Mouse (Mus musculus) embryonic facial prominence, embryonic 13.5 days (tissue): Measurements from ENCODE around the gene Rhox13. TPM values are rescaled to one million over a fixed set of nuclear protein-coding genes. Genes with fewer than 3 reads are reported as not detected.

Experiments used
- ATAC-seq: fragments of 200-750 bp; cut with Nextera tagmentation; 2 replicates; pipeline ENCODE4 v1.8.0; 2017; ENCODE audit warnings: low read depth; ENCODE audit not compliant: insufficient number of reproducible peaks, insufficient read depth, low FRiP score, low TSS enrichment
- H3K27ac ChIP-seq: fragments of 300-500 bp; sonication (generic); 2 replicates; pipeline ENCODE4 v1.5.1; 2015; ENCODE audit warnings: moderate library complexity, mild to moderate bottlenecking, inconsistent platforms
- H3K27me3 ChIP-seq: fragments of 300-500 bp; sonication (generic); 2 replicates; pipeline ENCODE4 v1.6.1; 2015; ENCODE audit warnings: mild to moderate bottlenecking, inconsistent platforms
- H3K36me3 ChIP-seq: fragments of 300-500 bp; sonication (generic); 2 replicates; pipeline ENCODE4 v1.6.1; 2015; ENCODE audit warnings: mild to moderate bottlenecking, inconsistent platforms
- H3K4me1 ChIP-seq: fragments of 300-500 bp; sonication (generic); 2 replicates; pipeline ENCODE4 v1.6.1; 2015; ENCODE audit warnings: inconsistent platforms
- H3K4me2 ChIP-seq: fragments of 300-500 bp; sonication (generic); 2 replicates; pipeline ENCODE4 v1.6.1; 2015; ENCODE audit warnings: moderate library complexity, mild to moderate bottlenecking, inconsistent platforms
- H3K4me3 ChIP-seq: fragments of 300-500 bp; sonication (generic); 2 replicates; pipeline ENCODE4 v1.5.1; 2015; ENCODE audit warnings: mild to moderate bottlenecking, inconsistent platforms
- H3K9ac ChIP-seq: fragments of 300-500 bp; sonication (generic); 2 replicates; pipeline ENCODE4 v1.6.1; 2015; ENCODE audit warnings: mild to moderate bottlenecking, inconsistent platforms
- H3K9me3 ChIP-seq: fragments of 300-500 bp; sonication (generic); 2 replicates; pipeline ENCODE4 v1.6.1; 2016; ENCODE audit warnings: inconsistent platforms
- WGBS: fragments of 180-500 bp; shearing (Covaris S2); methylation state at CpG from one replicate; pipeline ENCODE4 v1.1.7; 2015; ENCODE audit warnings: mixed read lengths; 5-methylcytosine and 5-hydroxymethylcytosine counted together
- polyA plus RNA-seq: library from polyadenylated mRNA; unstranded; fragments of >200 nt; fragmentation: Nextera tagmentation; extraction: Ambion mirVana; gene quantifications from 2 replicates; pipeline ENCODE4 v1.2.1, GENCODE M21; 2015

Rhox13 gene
- not detected in 2 replicates for polyA plus RNA-seq

- Histone ChIP-seq H3K36me3 (no peaks in the 10 kb centered on the region), H3K9ac (no peak within 1 kb of the TSS), H3K4me3 (no peak within 1 kb of the TSS), H3K27me3 (no peaks in the 10 kb centered on the region), H3K9me3 (peaks cover 13% of the 10 kb centered on the region; the same call in 1 of the 2 replicates), H3K27ac (no peak within 1 kb of the TSS), H3K4me2 (no peak within 1 kb of the TSS), H3K4me1 (no peaks in the 10 kb centered on the region)
- ATAC-seq = no peak
- 94% methylated on average over 20 of the region's 20 CpGs for WGBS
These were observed at the start of gene Rhox13 for GRCm38 (mm10) chrX:38120982-38121381. Gene Rhox13, plus strand, starts transcription at chrX:38121219.

GRCm38 (mm10) chrX:38084226-38084625, 36.8 kb upstream of the Rhox13 start:
- no peak overlapping the region for H3K9ac ChIP-seq
- no peaks in the 10 kb centered on the region for H3K9me3 ChIP-seq
- H3K36me3 ChIP-seq = no peaks in the 10 kb centered on the region
- WGBS = 18% methylated on average over 12 of the region's 12 CpGs
- H3K27me3 ChIP-seq = no peaks in the 10 kb centered on the region
- no peak overlapping the region for H3K4me2 ChIP-seq
- no peaks in the 10 kb centered on the region for H3K4me1 ChIP-seq
- no peak overlapping the region for H3K27ac ChIP-seq
- H3K4me3 ChIP-seq = no peak overlapping the region
- ATAC-seq = no peak

- no peak within 1 kb of the TSS for H3K4me3 ChIP-seq
- no peaks in the 10 kb centered on the region for H3K4me1 ChIP-seq
- WGBS = 86% methylated on average over 9 of the region's 9 CpGs
- no peaks in the 10 kb centered on the region for H3K27me3 ChIP-seq
- no peak within 1 kb of the TSS for H3K27ac ChIP-seq
- H3K36me3 ChIP-seq = no peaks in the 10 kb centered on the region
- no peaks in the 10 kb centered on the region for H3K9me3 ChIP-seq
- H3K4me2 ChIP-seq = no peak within 1 kb of the TSS
- ATAC-seq = no peak
- H3K9ac ChIP-seq = no peak within 1 kb of the TSS
These were observed 36.0 kb upstream of the Rhox13 start, which contains the start of gene Rhox11 for GRCm38 (mm10) chrX:38085041-38085440. Gene Rhox11, minus strand, starts transcription at chrX:38085141.

- no peak for ATAC-seq
- H3K4me3 ChIP-seq = no peak within 1 kb of the TSS
- no peak within 1 kb of the TSS for H3K9ac ChIP-seq
- H3K9me3 ChIP-seq = no peaks in the 10 kb centered on the region
- no peaks in the 10 kb centered on the region for H3K4me1 ChIP-seq
- H3K4me2 ChIP-seq = no peak within 1 kb of the TSS
- WGBS = 68% methylated on average over 4 of the region's 4 CpGs
- H3K27me3 ChIP-seq = no peaks in the 10 kb centered on the region
- no peak within 1 kb of the TSS for H3K27ac ChIP-seq
- no peaks in the 10 kb centered on the region for H3K36me3 ChIP-seq
These were observed 10.2 kb upstream of the Rhox13 start, which contains the start of gene Rhox12 for GRCm38 (mm10) chrX:38110807-38111206. Gene Rhox12, minus strand, starts transcription at chrX:38110907.

- H3K4me1 ChIP-seq = no peaks in the 10 kb centered on the region
- no peaks in the 10 kb centered on the region for H3K27me3 ChIP-seq
- H3K27ac ChIP-seq = no peak overlapping the region
- no peak overlapping the region for H3K9ac ChIP-seq
- no peak overlapping the region for H3K4me2 ChIP-seq
- WGBS = 90% methylated on average over 25 of the region's 34 CpGs
- H3K4me3 ChIP-seq = no peak overlapping the region
- H3K9me3 ChIP-seq = peaks cover 13% of the 10 kb centered on the region; the same call in 1 of the 2 replicates
- no peaks in the 10 kb centered on the region for H3K36me3 ChIP-seq
- no peak for ATAC-seq
These were observed 459 bp downstream of the Rhox13 start for GRCm38 (mm10) chrX:38121478-38121877.

- H3K36me3 ChIP-seq = no peaks in the 10 kb centered on the region
- no peaks in the 10 kb centered on the region for H3K27me3 ChIP-seq
- no peak overlapping the region for H3K9ac ChIP-seq
- no peak overlapping the region for H3K27ac ChIP-seq
- ATAC-seq = no peak
- WGBS = 54% methylated on average over 1 of the region's 1 CpGs
- no peak overlapping the region for H3K4me3 ChIP-seq
- no peak overlapping the region for H3K4me2 ChIP-seq
- H3K9me3 ChIP-seq = no peaks in the 10 kb centered on the region
- no peaks in the 10 kb centered on the region for H3K4me1 ChIP-seq
These were observed 38.1 kb downstream of the Rhox13 start for GRCm38 (mm10) chrX:38159097-38159496.

- H3K9me3 ChIP-seq = no peaks in the 10 kb centered on the region
- H3K4me1 ChIP-seq = no peaks in the 10 kb centered on the region
- H3K9ac ChIP-seq = no peak overlapping the region
- ATAC-seq = no peak
- 81% methylated on average over 3 of the region's 3 CpGs for WGBS
- H3K27ac ChIP-seq = no peak overlapping the region
- no peaks in the 10 kb centered on the region for H3K36me3 ChIP-seq
- H3K4me2 ChIP-seq = no peak overlapping the region
- H3K4me3 ChIP-seq = no peak overlapping the region
- no peaks in the 10 kb centered on the region for H3K27me3 ChIP-seq
These were observed 44.3 kb downstream of the Rhox13 start for GRCm38 (mm10) chrX:38165315-38165714.

GRCm38 (mm10) chrX:38166064-38166463, 45.0 kb downstream of the Rhox13 start:
- Histone ChIP-seq H3K9ac (no peak overlapping the region), H3K4me1 (no peaks in the 10 kb centered on the region), H3K27ac (no peak overlapping the region), H3K36me3 (no peaks in the 10 kb centered on the region), H3K4me2 (no peak overlapping the region), H3K4me3 (no peak overlapping the region), H3K9me3 (no peaks in the 10 kb centered on the region), H3K27me3 (no peaks in the 10 kb centered on the region)
- no peak for ATAC-seq
- WGBS = 74% methylated on average over 9 of the region's 9 CpGs

GRCm38 (mm10) chrX:38166592-38166991, 45.6 kb downstream of the Rhox13 start:
- Histone ChIP-seq H3K9ac (no peak overlapping the region), H3K4me2 (no peak overlapping the region)
- no peak for ATAC-seq

More at GRCm38 (mm10) chrX:38166592-38166991, 45.6 kb downstream of the Rhox13 start:
- WGBS = 81% methylated on average over 4 of the region's 4 CpGs
- Histone ChIP-seq H3K4me1 (no peaks in the 10 kb centered on the region), H3K36me3 (no peaks in the 10 kb centered on the region), H3K27ac (no peak overlapping the region), H3K27me3 (no peaks in the 10 kb centered on the region), H3K4me3 (no peak overlapping the region), H3K9me3 (no peaks in the 10 kb centered on the region)

Other genes starting within 250 kb of the Rhox13 start
- not detected in 2 replicates for gene Rhox8, start 242.3 kb upstream of the Rhox13 start, polyA plus RNA-seq
- not detected in 2 replicates for gene Rhox7b, start 224.0 kb upstream of the Rhox13 start, polyA plus RNA-seq
- gene Rhox9, start 219.4 kb upstream of the Rhox13 start, polyA plus RNA-seq = not detected in 2 replicates
- gene Btg1-ps1, start 102.4 kb upstream of the Rhox13 start, polyA plus RNA-seq = not detected in 2 replicates
- gene Btg1-ps2, start 78.1 kb upstream of the Rhox13 start, polyA plus RNA-seq = not detected in 2 replicates
- gene Rhox10, start 54.7 kb upstream of the Rhox13 start, polyA plus RNA-seq = not detected in 2 replicates
- gene Rhox11, start 36.1 kb upstream of the Rhox13 start, polyA plus RNA-seq = not detected in 2 replicates
- gene Rhox12, start 10.3 kb upstream of the Rhox13 start, polyA plus RNA-seq = not detected in 2 replicates
- gene Zbtb33, start 68.6 kb downstream of the Rhox13 start, polyA plus RNA-seq = 4.5 and 4.7 TPM in 2 replicates
- gene Tmem255a, start 131.2 kb downstream of the Rhox13 start, polyA plus RNA-seq = 33.0 and 34.2 TPM in 2 replicates
- 0.18 TPM in 2 replicates for gene Atp1b4, start 195.0 kb downstream of the Rhox13 start, polyA plus RNA-seq